Mouse (Mus musculus) C2C12 (cell line): ENCODE data around the gene Shisa4. TPM values are rescaled to one million over a fixed set of nuclear protein-coding genes. Genes with fewer than 3 reads are reported as not detected.
"Not testable (repeated sequence)": the region's sequence is repeated elsewhere in the genome, so short reads cannot be mapped to it uniquely, and the experiment has no call there.

Experiments
- H3K27me3 ChIP-seq: one replicate; pipeline ENCODE4 v1.6.1; 2011; ENCODE audit not compliant: control insufficient read depth, insufficient read depth, insufficient read length
- H3K36me3 ChIP-seq: one replicate; pipeline ENCODE4 v1.6.1; 2011; ENCODE audit not compliant: control insufficient read depth, insufficient read depth
- H3K4me3 ChIP-seq: one replicate; pipeline ENCODE4 v1.5.1; 2011; ENCODE audit warnings: mild to moderate bottlenecking, control low read depth; ENCODE audit not compliant: poor library complexity, insufficient read depth, severe bottlenecking
- H3K79me2 ChIP-seq: one replicate; pipeline ENCODE4 v1.6.1; 2011; ENCODE audit not compliant: control insufficient read depth, insufficient read depth
- H3K79me3 ChIP-seq: one replicate; pipeline ENCODE4 v1.6.1; 2011; ENCODE audit warnings: low read depth, control low read depth
- H3ac ChIP-seq: one replicate; pipeline ENCODE3; 2011; ENCODE audit warnings: low read depth; ENCODE audit not compliant: control insufficient read depth, insufficient read length
- CEBPB ChIP-seq: IDR thresholded peaks from one replicate; pipeline ENCODE4 v1.6.1; 2011; ENCODE audit warnings: low read depth, mild to moderate bottlenecking, control low read depth, moderate library complexity
- CTCF ChIP-seq: IDR thresholded peaks from one replicate; pipeline ENCODE4 v1.5.1; 2011; ENCODE audit not compliant: control insufficient read depth, insufficient read depth, insufficient read length
- FOSL1 ChIP-seq: IDR thresholded peaks from one replicate; pipeline ENCODE4 v1.8.0; 2011; ENCODE audit warnings: mild to moderate bottlenecking, low read length; ENCODE audit not compliant: poor library complexity, insufficient read depth, severe bottlenecking
- MAX ChIP-seq: IDR thresholded peaks from one replicate; pipeline ENCODE4 v1.6.1; 2011; ENCODE audit warnings: mild to moderate bottlenecking, control low read depth
- MYOD1 ChIP-seq: IDR thresholded peaks from one replicate; pipeline ENCODE4 v1.6.1; 2011; ENCODE audit warnings: low read depth; ENCODE audit not compliant: control insufficient read depth, insufficient read length
- MYOG ChIP-seq: IDR thresholded peaks from one replicate; pipeline ENCODE4 v1.6.1; 2011; ENCODE audit not compliant: control insufficient read depth, insufficient read length; ENCODE audit errors: extremely low read depth
- USF1 ChIP-seq: IDR thresholded peaks from one replicate; pipeline ENCODE4 v1.6.1; 2011; ENCODE audit warnings: low read depth, mild to moderate bottlenecking, control low read depth, moderate library complexity
- polyA plus RNA-seq: library from polyadenylated mRNA; unstranded; fragments of >200 nt; fragmentation: generic; extraction: Trizol; gene quantifications from one replicate; pipeline ENCODE4 v1.2.1, GENCODE M21; 2012; ENCODE audit warnings: missing spikeins

The Shisa4 gene
- polyA plus RNA-seq, 1 experiment = 33.2 TPM

DNA sequence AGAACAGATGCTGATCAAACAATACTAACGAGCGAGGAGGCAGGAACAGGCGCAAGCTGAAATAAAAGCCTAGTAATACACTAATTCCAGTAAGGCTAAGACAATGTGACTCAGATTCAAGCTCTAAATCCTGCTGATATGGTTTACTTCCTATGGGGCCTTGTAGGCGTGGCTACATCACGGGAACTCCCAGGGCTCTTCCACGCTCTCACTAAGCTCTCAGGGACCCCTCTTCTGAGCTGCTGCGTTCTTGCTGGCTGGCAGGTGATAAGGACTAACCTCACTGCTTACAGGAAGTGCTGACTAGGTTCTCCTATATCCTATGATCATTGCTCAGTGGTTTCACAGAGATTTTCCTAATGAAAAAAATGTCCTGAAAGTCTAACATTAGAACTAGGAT, 30.3 kb upstream of the Shisa4 start:
- H3K36me3 ChIP-seq = peaks cover 91% of the 10 kb centered on the region
- H3K4me3 ChIP-seq = no peak overlapping the region
- no peak for TF ChIP-seq CTCF
- TF ChIP-seq MYOD1 = no peak
- H3ac ChIP-seq = no peak overlapping the region
- H3K27me3 ChIP-seq = no peaks in the 10 kb centered on the region
- H3K79me2 ChIP-seq = peaks cover 13% of the 10 kb centered on the region
- H3K79me3 ChIP-seq = peaks cover 10% of the 10 kb centered on the region

DNA sequence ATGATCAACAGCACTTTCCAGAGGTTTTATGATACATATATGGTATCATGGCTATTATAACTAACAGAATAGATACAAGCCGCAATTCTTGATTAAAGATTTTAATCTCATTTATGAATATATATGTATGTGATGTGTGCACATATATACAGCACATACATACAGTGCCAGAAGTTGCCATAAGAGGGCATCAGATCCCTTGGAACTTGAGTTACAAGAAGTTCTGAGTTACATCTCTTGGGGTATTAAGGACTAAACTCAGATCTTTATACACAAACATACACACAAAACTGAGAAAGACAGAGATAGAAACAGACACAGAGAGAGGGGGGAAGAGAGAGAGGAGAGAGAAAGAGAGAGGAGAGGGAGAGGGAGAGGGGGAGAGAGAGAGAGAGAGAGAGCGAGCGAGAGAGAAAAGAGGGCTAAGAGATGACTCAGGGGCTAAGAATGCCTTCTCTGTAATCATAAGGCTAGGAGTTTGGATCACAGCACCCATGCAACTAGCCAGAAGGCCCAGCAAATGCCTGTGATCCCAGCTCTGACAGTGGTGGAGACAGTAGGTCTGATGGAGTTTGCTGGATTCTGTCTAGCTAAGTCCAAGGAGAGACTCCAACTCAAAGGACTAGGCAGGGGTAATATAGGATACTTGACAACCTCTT, 26.5 kb upstream of the Shisa4 start:
- H3K4me3 ChIP-seq = no peak overlapping the region
- H3K79me3 ChIP-seq = no peaks in the 10 kb centered on the region
- H3K36me3 ChIP-seq = peaks cover 96% of the 10 kb centered on the region
- no peaks in the 10 kb centered on the region for H3K79me2 ChIP-seq
- TF ChIP-seq MYOD1 = no peak
- no peak for TF ChIP-seq USF1
- TF ChIP-seq CEBPB = no peak
- TF ChIP-seq FOSL1 = no peak
- no peak for TF ChIP-seq CTCF
- no peak for TF ChIP-seq MYOG
- no peak for TF ChIP-seq MAX
- no peak overlapping the region for H3ac ChIP-seq
- no peaks in the 10 kb centered on the region for H3K27me3 ChIP-seq

DNA sequence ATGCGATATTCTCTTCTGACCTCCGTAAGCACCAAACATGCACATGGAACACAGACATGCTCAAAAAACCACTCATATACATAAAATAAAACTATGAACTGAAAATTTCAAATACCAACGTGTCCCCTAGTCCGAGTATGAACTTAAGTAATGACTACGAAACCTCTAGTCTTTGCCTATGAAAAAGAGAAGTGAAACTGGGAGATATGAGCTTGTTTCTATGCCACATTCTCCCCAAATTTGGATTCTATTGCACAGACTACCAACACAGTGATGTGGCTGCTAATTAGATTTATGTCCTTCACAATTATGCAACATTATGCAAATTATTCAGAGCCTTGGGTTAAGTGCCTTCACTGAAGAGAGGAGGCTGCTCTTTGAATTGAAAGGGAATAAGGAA, 24.4 kb upstream of the Shisa4 start:
- no peak overlapping the region for H3K4me3 ChIP-seq

DNA sequence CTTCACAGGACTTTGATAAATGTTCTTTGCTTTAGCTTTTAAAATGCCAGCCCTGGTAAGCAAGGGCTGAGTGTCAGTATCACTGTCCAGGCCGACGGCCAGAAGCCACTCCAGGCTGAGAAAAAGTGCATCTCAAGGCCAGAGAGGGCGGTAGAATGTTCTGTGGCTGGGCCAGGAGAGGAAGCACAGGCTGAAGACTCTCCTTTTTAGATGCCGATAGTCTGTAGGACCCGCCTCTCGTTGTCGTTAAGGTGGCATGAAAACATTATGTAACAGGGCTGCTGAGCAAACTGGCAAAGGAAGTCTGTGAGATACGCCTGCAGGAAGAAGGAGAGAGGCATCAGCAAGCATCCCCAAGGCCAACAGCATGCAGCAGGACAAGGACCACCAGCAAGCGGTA, 10.1 kb upstream of the Shisa4 start:
- Histone ChIP-seq H3ac (no peak overlapping the region), H3K79me3 (no peaks in the 10 kb centered on the region), H3K4me3 (no peak overlapping the region), H3K27me3 (no peaks in the 10 kb centered on the region), H3K36me3 (peaks cover 80% of the 10 kb centered on the region), H3K79me2 (no peaks in the 10 kb centered on the region)
- no peak for TF ChIP-seq CEBPB
- no peak for TF ChIP-seq MYOG
- TF ChIP-seq CTCF = no peak
- no peak for TF ChIP-seq FOSL1
- no peak for TF ChIP-seq MYOD1
- no peak for TF ChIP-seq USF1
- TF ChIP-seq MAX = no peak

More for the DNA sequence above, 24.4 kb upstream of the Shisa4 start:
- H3ac ChIP-seq = no peak overlapping the region
- H3K79me3 ChIP-seq = no peaks in the 10 kb centered on the region
- H3K36me3 ChIP-seq = peaks cover 94% of the 10 kb centered on the region
- no peak for TF ChIP-seq MYOD1
- TF ChIP-seq MAX = no peak
- no peak for TF ChIP-seq CTCF
- TF ChIP-seq FOSL1 = no peak
- TF ChIP-seq USF1 = no peak
- TF ChIP-seq MYOG = no peak
- TF ChIP-seq CEBPB = no peak
- no peaks in the 10 kb centered on the region for H3K27me3 ChIP-seq
- no peaks in the 10 kb centered on the region for H3K79me2 ChIP-seq

DNA sequence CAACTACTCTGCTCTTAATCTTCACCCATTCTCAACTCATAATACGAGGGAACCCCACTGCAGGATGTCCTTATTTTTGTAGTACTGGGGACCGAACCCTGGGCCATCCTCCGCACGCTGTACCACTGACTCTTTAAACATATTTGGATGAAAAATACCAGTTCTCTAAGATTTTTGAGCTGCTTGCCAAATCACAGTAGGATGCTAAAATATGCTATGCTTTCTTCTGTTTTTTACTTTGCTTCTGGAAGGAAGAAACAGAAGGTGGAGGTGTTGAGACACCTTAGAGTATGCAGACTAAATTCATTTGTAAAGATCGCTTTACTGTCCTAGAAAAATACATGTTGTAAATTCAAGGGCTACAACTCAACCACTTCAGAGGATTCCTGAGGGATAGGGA, 9.1 kb upstream of the Shisa4 start:
- Histone ChIP-seq H3K27me3 (no peaks in the 10 kb centered on the region), H3ac (no peak overlapping the region), H3K79me2 (no peaks in the 10 kb centered on the region), H3K79me3 (no peaks in the 10 kb centered on the region), H3K36me3 (peaks cover 72% of the 10 kb centered on the region), H3K4me3 (no peak overlapping the region)
- TF ChIP-seq USF1 = no peak
- no peak for TF ChIP-seq MYOG
- TF ChIP-seq FOSL1 = no peak
- no peak for TF ChIP-seq MAX
- TF ChIP-seq CEBPB = no peak
- TF ChIP-seq MYOD1 = no peak
- no peak for TF ChIP-seq CTCF

DNA sequence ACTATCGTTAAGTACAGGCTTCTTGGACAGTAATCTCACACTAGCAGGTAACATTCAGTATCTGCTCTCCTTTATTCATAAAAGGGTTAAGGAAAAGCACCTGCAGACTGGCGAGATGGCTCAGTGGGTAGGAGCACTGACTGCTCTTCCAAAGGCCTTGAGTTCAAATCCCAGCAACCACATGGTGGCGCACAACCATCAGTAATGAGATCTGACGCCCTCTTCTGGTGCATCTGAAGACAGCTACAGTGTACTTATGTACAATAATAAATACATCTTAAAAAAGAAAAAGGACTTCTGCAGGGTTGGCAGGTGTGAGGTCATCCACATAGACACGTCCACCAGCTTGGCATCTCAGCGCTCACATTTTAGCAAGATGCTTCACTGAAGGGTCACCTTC, 6.5 kb upstream of the Shisa4 start:
- not testable (repeated sequence) for H3K4me3 ChIP-seq, H3K79me3 ChIP-seq, H3ac ChIP-seq, H3K27me3 ChIP-seq, H3K79me2 ChIP-seq
- H3K36me3 ChIP-seq = peaks cover 46% of the 10 kb centered on the region
